Mouse (Mus musculus) heart, embryonic 16.5 days (tissue): ENCODE measurements around the gene Macrod2. TPM values are rescaled to one million over a fixed set of nuclear protein-coding genes. Genes with fewer than 3 reads are reported as not detected.

Experiments
- ATAC-seq: fragments of 200-750 bp; cut with Nextera tagmentation; replicated peaks from 2 replicates; pipeline ENCODE4 v1.8.0; 2017; ENCODE audit warnings: moderate number of reproducible peaks; ENCODE audit not compliant: insufficient read depth, low FRiP score; ENCODE audit errors: extremely low read depth
- H3K27ac ChIP-seq: fragments of 300-500 bp; sonication (generic); 2 replicates; pipeline ENCODE4 v1.5.1; 2014; ENCODE audit warnings: mild to moderate bottlenecking, low read length, control low read depth, moderate library complexity
- H3K27me3 ChIP-seq: fragments of 300-500 bp; sonication (generic); 2 replicates; pipeline ENCODE4 v1.6.1; 2014; ENCODE audit warnings: low read length, mixed read lengths; ENCODE audit not compliant: control insufficient read depth, insufficient read depth
- H3K36me3 ChIP-seq: fragments of 300-500 bp; sonication (generic); 2 replicates; pipeline ENCODE4 v1.6.1; 2014; ENCODE audit not compliant: control insufficient read depth, insufficient read depth
- H3K4me1 ChIP-seq: fragments of 300-500 bp; sonication (generic); 2 replicates; pipeline ENCODE4 v1.6.1; 2014; ENCODE audit warnings: low read length, mixed read lengths; ENCODE audit not compliant: control insufficient read depth, insufficient read depth
- H3K4me2 ChIP-seq: fragments of 300-500 bp; sonication (generic); 2 replicates; pipeline ENCODE4 v1.6.1; 2014; ENCODE audit warnings: low read depth, mild to moderate bottlenecking, control low read depth, low read length
- H3K4me3 ChIP-seq: fragments of 300-500 bp; sonication (generic); 2 replicates; pipeline ENCODE4 v1.5.1; 2014; ENCODE audit warnings: mild to moderate bottlenecking, control low read depth, low read length
- H3K9ac ChIP-seq: fragments of 300-500 bp; sonication (generic); 2 replicates; pipeline ENCODE4 v1.6.1; 2014; ENCODE audit warnings: low read length, control low read depth
- H3K9me3 ChIP-seq: fragments of 300-500 bp; sonication (generic); replicated peaks from 2 replicates; pipeline ENCODE4 v1.6.1; 2016; ENCODE audit warnings: low read length; ENCODE audit not compliant: control insufficient read depth
- WGBS: fragments of 180-500 bp; shearing (Covaris S2); extraction: QIAGEN DNeasy Blood & Tissue Kit; methylation state at CpG from one replicate; pipeline ENCODE4 v1.1.7; 2014; 5-methylcytosine and 5-hydroxymethylcytosine counted together
- polyA plus RNA-seq: library from polyadenylated mRNA; unstranded; fragments of >200 nt; fragmentation: Nextera tagmentation; extraction: Ambion mirVana; gene quantifications from 2 replicates; pipeline ENCODE4 v1.2.1, GENCODE M21; 2015

The Macrod2 gene
- polyA plus RNA-seq, 1 experiment from 2014 or later, result 23.2 TPM

DNA sequence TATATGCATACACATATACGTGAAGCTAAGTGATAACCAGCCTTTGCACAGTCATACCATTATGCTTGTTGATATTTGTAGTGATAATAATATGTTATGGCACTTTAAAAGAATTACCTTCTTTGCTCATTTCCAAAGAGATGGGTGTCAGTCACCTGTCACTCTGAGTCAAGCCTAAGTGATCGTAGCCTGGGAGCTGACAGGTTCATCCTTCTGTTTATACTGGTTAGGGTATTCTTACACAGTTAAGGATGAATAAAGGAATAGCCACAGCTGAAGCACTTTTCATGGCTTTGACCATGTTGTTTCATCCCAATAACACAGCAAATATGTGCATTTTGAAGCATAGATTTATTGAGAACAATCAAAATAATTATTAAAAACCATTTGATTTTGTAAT lies 274.7 kb downstream of the Macrod2 start:
- Histone ChIP-seq H3K27me3 (no peaks in the 10 kb centered on the region), H3K9ac (peak overlapping the region; percentile 29; the same call in 1 of the 2 replicates), H3K4me1 (0 out of 2 replicates have a peak, but pooled peaks cover 2% of the 10 kb centered on the region), H3K4me3 (peak overlapping the region; percentile 40), H3K4me2 (peak overlapping the region; percentile 78), H3K36me3 (no peaks in the 10 kb centered on the region), H3K27ac (no peak overlapping the region), H3K9me3 (no peaks in the 10 kb centered on the region)
- 58% methylated on average over 2 of the region's 2 CpGs for WGBS
- no peak for ATAC-seq

- WGBS, result under 1% methylated on average over 12 of the region's 12 CpGs
- peak overlapping the region; percentile 78 for H3K4me2 ChIP-seq
- peak overlapping the region; percentile 74 for H3K9ac ChIP-seq
- H3K4me1 ChIP-seq, result 0 out of 2 replicates have a peak, but pooled peaks cover 2% of the 10 kb centered on the region
- H3K27me3 ChIP-seq, result no peaks in the 10 kb centered on the region
- no peaks in the 10 kb centered on the region for H3K9me3 ChIP-seq
- peak; percentile 24; the same call in 1 of the 2 replicates for ATAC-seq
- H3K27ac ChIP-seq, result peak overlapping the region; percentile 70
- no peaks in the 10 kb centered on the region for H3K36me3 ChIP-seq
- H3K4me3 ChIP-seq, result peak overlapping the region; percentile 67
Observed at GRCm38 (mm10) chr2:140670457-140670856, 275.3 kb downstream of the Macrod2 start.

- WGBS, result under 1% methylated on average over 26 of the region's 26 CpGs
- peak; percentile 99 for ATAC-seq
- no peaks in the 10 kb centered on the region for H3K36me3 ChIP-seq
- H3K4me3 ChIP-seq, result peak within 1 kb of the TSS; percentile 67
- no peaks in the 10 kb centered on the region for H3K9me3 ChIP-seq
- H3K9ac ChIP-seq, result peak within 1 kb of the TSS; percentile 74
- 0 out of 2 replicates have a peak, but pooled peaks cover 2% of the 10 kb centered on the region for H3K4me1 ChIP-seq
- peak within 1 kb of the TSS; percentile 78 for H3K4me2 ChIP-seq
- H3K27ac ChIP-seq, result peak within 1 kb of the TSS; percentile 70
- no peaks in the 10 kb centered on the region for H3K27me3 ChIP-seq
Observed at GRCm38 (mm10) chr2:140670963-140671702, 276.0 kb downstream of the Macrod2 start, which contains the start of gene Flrt3. Gene Flrt3 (minus strand): TSS chr2:140671469.

GRCm38 (mm10) chr2:140673466-140673865 lies 278.4 kb downstream of the Macrod2 start:
- no peak overlapping the region for H3K4me3 ChIP-seq
- WGBS, result 90% methylated on average over 5 of the region's 5 CpGs
- no peak overlapping the region for H3K4me2 ChIP-seq
- ATAC-seq, result no peak
- no peaks in the 10 kb centered on the region for H3K36me3 ChIP-seq
- H3K9me3 ChIP-seq, result no peaks in the 10 kb centered on the region
- H3K9ac ChIP-seq, result no peak overlapping the region
- 0 out of 2 replicates have a peak, but pooled peaks cover 2% of the 10 kb centered on the region for H3K4me1 ChIP-seq
- H3K27me3 ChIP-seq, result no peaks in the 10 kb centered on the region
- H3K27ac ChIP-seq, result no peak overlapping the region

DNA sequence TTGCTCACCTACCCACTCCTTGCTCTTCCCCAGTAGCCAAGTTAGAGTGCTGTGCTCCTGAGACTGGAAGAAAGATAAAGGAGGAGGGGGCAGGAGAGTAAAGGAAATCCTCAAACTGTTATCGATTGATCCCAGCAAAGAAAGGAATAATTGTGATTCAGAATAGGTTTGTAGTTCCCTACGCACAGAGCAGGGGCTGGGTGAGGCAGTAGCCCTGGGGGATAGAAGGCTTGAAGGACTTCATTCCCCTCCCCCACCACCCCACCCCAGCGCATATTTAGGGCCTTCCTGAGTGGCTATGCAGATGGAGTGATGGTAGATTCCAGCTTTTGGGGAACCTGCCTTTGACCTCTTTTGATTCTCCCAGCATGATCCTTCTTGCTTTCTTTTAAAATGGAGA lies 281.6 kb downstream of the Macrod2 start:
- no peak for ATAC-seq
- no peaks in the 10 kb centered on the region for H3K36me3 ChIP-seq
- WGBS, result 50% methylated on average over 3 of the region's 3 CpGs
- H3K9ac ChIP-seq, result no peak overlapping the region
- H3K4me2 ChIP-seq, result no peak overlapping the region
- no peak overlapping the region for H3K4me3 ChIP-seq
- H3K27ac ChIP-seq, result no peak overlapping the region
- H3K4me1 ChIP-seq, result no peaks in the 10 kb centered on the region
- no peaks in the 10 kb centered on the region for H3K27me3 ChIP-seq
- H3K9me3 ChIP-seq, result no peaks in the 10 kb centered on the region

DNA sequence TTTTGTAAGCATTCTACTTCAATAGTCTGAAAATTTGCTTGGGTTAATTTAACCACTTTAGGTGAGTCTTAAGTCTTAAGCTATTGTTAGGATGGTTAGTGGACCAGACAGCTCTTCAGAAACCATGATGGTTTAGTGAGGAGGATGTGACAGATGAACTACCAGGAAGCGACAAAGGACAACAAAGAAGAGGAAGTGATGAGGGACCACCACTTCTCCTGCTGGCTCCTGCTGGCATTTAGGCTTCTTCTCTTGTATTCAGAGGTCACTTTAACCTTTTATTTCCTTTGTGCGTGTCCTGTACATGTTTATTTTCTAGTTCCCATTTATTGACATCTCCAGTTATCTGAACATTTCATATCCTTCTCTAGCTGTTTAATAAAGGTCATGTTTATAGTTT lies 295.8 kb downstream of the Macrod2 start:
- no peak overlapping the region for H3K9ac ChIP-seq
- H3K4me2 ChIP-seq, result no peak overlapping the region
- H3K4me3 ChIP-seq, result no peak overlapping the region
- H3K4me1 ChIP-seq, result no peaks in the 10 kb centered on the region
- no peak for ATAC-seq
- 86% methylated on average over 2 of the region's 2 CpGs for WGBS
- H3K9me3 ChIP-seq, result no peaks in the 10 kb centered on the region
- no peaks in the 10 kb centered on the region for H3K27me3 ChIP-seq
- H3K27ac ChIP-seq, result no peak overlapping the region
- no peaks in the 10 kb centered on the region for H3K36me3 ChIP-seq

GRCm38 (mm10) chr2:140691403-140691802 lies 296.3 kb downstream of the Macrod2 start:
- H3K27me3 ChIP-seq, result no peaks in the 10 kb centered on the region
- H3K9me3 ChIP-seq, result no peaks in the 10 kb centered on the region
- no peak overlapping the region for H3K4me2 ChIP-seq
- no peaks in the 10 kb centered on the region for H3K36me3 ChIP-seq
- 63% methylated on average over 1 of the region's 1 CpGs for WGBS
- no peak for ATAC-seq
- H3K27ac ChIP-seq, result no peak overlapping the region
- H3K4me3 ChIP-seq, result no peak overlapping the region
- no peaks in the 10 kb centered on the region for H3K4me1 ChIP-seq
- H3K9ac ChIP-seq, result no peak overlapping the region

- Histone ChIP-seq H3K9me3 (no peaks in the 10 kb centered on the region), H3K27ac (no peak overlapping the region), H3K4me1 (no peaks in the 10 kb centered on the region), H3K4me3 (no peak overlapping the region), H3K4me2 (no peak overlapping the region), H3K9ac (no peak overlapping the region), H3K27me3 (no peaks in the 10 kb centered on the region), H3K36me3 (no peaks in the 10 kb centered on the region)
- ATAC-seq, result no peak
- WGBS, result 69% methylated on average over 4 of the region's 4 CpGs
Observed at GRCm38 (mm10) chr2:140692461-140692860, 297.4 kb downstream of the Macrod2 start.

GRCm38 (mm10) chr2:140693845-140694244 lies 298.7 kb downstream of the Macrod2 start:
- H3K27ac ChIP-seq, result no peak overlapping the region
- 88% methylated on average over 5 of the region's 5 CpGs for WGBS
- H3K4me1 ChIP-seq, result no peaks in the 10 kb centered on the region
- no peak overlapping the region for H3K4me3 ChIP-seq
- H3K27me3 ChIP-seq, result no peaks in the 10 kb centered on the region
- H3K9me3 ChIP-seq, result no peaks in the 10 kb centered on the region
- ATAC-seq, result no peak
- H3K9ac ChIP-seq, result no peak overlapping the region
- H3K36me3 ChIP-seq, result no peaks in the 10 kb centered on the region
- no peak overlapping the region for H3K4me2 ChIP-seq
